Mouse (Mus musculus) layer of hippocampus, postnatal 36 days (tissue): ENCODE data around the gene 4930502E18Rik. TPM values are rescaled to one million over a fixed set of nuclear protein-coding genes. Genes with fewer than 3 reads are reported as not detected.
"Not testable (repeated sequence)": the region's sequence is repeated elsewhere in the genome, so short reads cannot be mapped to it uniquely, and the experiment has no call there.

ENCODE experiments used
- DNase-seq, 2 experiments: peaks; one replicate each; pipeline ENCODE4 v3.0.0; 2022
- total RNA-seq, 2 experiments: library from RNA; stranded (reverse); gene quantifications; 2 replicates each; pipeline ENCODE4 v1.2.3; 2021

Gene 4930502E18Rik
- under 1 TPM; 0.32 to 0.43 TPM for total RNA-seq

DNA sequence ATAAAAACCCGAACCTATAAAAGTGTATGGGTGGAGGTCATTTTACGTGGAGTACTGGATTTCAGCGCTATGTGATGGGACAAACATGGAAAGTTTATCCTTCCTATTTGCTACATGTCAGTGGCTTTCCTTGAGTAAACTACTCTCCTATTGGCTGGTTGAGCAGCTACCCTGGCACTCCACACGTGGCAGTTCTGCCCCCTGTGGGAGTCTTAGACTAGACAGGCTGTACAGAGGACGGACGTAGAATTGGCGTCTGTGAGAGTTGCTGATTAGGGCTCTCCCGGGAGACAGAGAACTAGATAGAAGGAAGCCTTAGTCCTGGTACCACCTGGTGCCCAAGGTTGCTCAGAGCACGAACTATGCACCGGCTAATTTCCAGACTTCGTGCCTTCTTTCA lies at the start of gene 4930502E18Rik:
Gene 4930502E18Rik (plus strand): TSS at position 231 of the 400 bp plus-strand sequence.
- DNase-seq: no peak

GRCm38 (mm10) chrX:53676943-53677342 lies 47.7 kb upstream of the 4930502E18Rik start:
- peak; percentile 40 to 66 for DNase-seq

GRCm38 (mm10) chrX:53682650-53683049 lies 42.0 kb upstream of the 4930502E18Rik start:
- not testable (repeated sequence) for DNase-seq

- DNase-seq: not testable (repeated sequence)
Observed at GRCm38 (mm10) chrX:53684676-53685075, 40.0 kb upstream of the 4930502E18Rik start.

GRCm38 (mm10) chrX:53692065-53692464 lies 32.6 kb upstream of the 4930502E18Rik start:
- DNase-seq: no peak

DNA sequence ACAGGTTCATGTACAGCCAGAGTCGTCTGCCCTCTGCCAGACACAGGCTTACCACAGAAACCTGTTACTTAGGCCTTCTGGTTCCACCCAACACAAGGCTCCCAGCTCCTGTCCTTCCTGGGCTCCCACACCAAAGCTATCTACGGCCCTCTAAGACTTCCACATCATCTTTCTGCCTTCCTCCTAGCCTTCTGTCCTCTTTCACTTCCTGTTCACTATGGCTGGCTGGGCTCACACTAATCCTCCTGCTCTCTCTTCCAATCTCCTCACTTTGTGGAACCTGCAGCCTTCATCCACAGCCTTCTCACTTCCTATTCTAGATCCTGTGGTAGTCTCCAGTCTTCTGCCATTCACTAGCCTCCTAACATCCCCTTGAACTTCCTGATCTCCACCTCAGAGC lies 31.5 kb upstream of the 4930502E18Rik start:
- no peak for DNase-seq

DNA sequence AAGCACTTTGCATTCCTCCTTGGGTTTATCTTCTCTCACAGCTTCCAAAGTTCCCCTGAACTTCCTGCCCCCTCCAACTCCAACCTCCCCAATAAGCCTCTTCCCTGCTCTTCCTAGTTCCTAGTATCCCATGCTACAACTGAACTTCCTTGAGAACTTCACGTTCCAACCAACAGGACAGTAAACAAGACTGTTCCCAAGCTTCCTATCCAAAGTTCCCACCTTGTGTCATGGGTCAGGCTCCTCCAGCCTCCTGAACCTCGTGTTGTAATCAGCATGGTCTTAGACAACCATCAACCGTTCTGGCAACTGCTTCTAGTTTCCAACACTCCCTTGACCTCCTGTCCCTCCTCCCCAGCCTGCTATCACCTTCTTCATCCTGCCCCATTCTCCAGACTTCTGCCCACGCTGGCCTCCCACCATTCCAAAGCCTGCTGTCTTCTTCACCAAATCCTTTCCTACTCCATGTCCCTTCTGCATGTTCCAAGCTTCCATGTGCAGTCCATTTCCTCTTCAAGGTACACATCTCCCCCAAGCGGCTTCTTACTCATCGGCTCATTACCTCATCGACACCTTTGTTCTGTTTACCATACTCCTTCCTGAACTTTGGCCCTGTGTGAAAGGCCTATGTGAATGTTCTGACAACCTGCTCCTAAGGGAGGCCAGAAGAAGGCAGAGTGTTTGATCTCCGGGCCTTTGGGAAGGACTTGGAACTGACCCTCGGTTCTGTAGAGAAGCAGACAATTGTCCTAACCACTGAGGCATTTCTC lies 30.4 kb upstream of the 4930502E18Rik start:
- no peak for DNase-seq

DNA sequence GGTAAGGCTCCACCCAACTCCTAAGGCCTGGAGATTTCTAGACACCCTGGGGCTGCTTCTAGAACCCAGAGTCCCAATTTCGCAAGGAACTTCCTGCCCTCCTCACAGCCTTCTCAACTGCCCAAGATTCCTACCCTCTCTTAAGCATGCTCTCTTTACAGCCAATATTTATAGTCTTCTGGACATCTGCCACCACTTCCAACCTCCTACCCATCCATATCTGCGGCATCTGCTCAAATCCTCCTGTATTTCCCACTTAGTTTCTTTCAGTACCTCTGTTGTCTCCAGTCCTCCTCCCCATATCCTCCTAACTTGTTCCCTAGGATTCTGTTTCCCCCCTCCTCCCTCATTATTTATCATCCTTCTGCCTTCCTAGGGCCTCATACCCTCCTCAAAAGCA lies 25.4 kb upstream of the 4930502E18Rik start:
- DNase-seq: no peak

GRCm38 (mm10) chrX:53702673-53703072 lies 22.0 kb upstream of the 4930502E18Rik start:
- no peak for DNase-seq

GRCm38 (mm10) chrX:53715942-53716322 lies 8.7 kb upstream of the 4930502E18Rik start:
- DNase-seq: no peak

- peak; percentile 16 to 39 for DNase-seq
Observed at GRCm38 (mm10) chrX:53716323-53717182, 8.1 kb upstream of the 4930502E18Rik start.

DNA sequence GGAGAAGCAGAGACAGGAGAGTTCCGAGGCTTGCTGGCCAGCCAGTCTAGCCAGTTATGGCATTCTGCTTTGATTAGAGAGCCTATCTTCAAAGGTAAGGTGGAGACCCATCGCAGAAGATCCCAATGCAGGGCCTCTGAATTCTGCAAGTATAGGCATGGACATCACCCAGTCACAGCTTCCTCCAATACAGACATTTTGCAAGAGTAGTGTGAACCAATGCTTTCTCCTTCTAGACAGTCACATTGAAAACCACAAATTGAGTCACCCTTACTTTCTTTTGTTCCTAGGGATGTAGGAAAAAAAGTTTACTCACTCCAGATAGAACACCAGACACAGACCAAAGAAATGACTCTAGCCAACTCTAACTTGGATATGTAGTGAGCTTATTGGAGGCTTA lies 4.3 kb downstream of the 4930502E18Rik start:
- DNase-seq: no peak

- DNase-seq: no peak
Observed at GRCm38 (mm10) chrX:53752851-53753250, 28.2 kb downstream of the 4930502E18Rik start.

GRCm38 (mm10) chrX:53757736-53758135 lies 33.1 kb downstream of the 4930502E18Rik start, which contains the start of gene 1700013H16Rik:
Gene 1700013H16Rik, minus strand, starts transcription at chrX:53757831.
- DNase-seq: no peak

- DNase-seq: no peak
Observed at GRCm38 (mm10) chrX:53776276-53776675, 51.6 kb downstream of the 4930502E18Rik start, which contains the start of gene Zfp36l3. Gene Zfp36l3, minus strand, starts transcription at chrX:53776394.

Other genes starting within 250 kb of the 4930502E18Rik start
- 100 to 1,000 TPM; 175 to 179 TPM for gene Rtl8c, start 116.8 kb upstream of the 4930502E18Rik start, total RNA-seq
- not detected for gene Gm14597, start 115.8 kb upstream of the 4930502E18Rik start, total RNA-seq
- gene Rtl8a, start 81.1 kb upstream of the 4930502E18Rik start, total RNA-seq: 100 to 1,000 TPM; 187 to 256 TPM
- gene Rtl8b, start 54.4 kb upstream of the 4930502E18Rik start, total RNA-seq: 100 to 1,000 TPM; 177 to 197 TPM
- not detected for gene 1700013H16Rik, start 33.0 kb downstream of the 4930502E18Rik start, total RNA-seq
- not detected for gene Zfp36l3, start 51.6 kb downstream of the 4930502E18Rik start, total RNA-seq
- 1 to 10 TPM in 1 of 2 experiments, under 1 TPM in 1; 0.65 to 1.6 TPM for gene Xlr, start 72.9 kb downstream of the 4930502E18Rik start, total RNA-seq